Mouse (Mus musculus): ENCODE results near the gene Rab25. TPM values are rescaled to one million over a fixed set of nuclear protein-coding genes. Genes with fewer than 3 reads are reported as not detected.
A peak's percentile ranks its signal among the peaks of the same experiment; 100 is the strongest.
"Not testable (repeated sequence)": the region's sequence is repeated elsewhere in the genome, so short reads cannot be mapped to it uniquely, and the experiment has no call there.

The Rab25 gene
- total RNA-seq, 2 experiments from 2014 or later, result not detected

- no peak for TF ChIP-seq CTCF (IDR thresholded peaks at IDR 0.05)
- H3K4me3 ChIP-seq, result peak overlapping the region; percentile 92
- H3K27ac ChIP-seq, result peak overlapping the region; percentile 75; the same call in 1 of the 2 replicates
- intact Hi-C loops (cut with DNase I), result no loop called here
- no peak for DNase-seq (ENCODE audit: extremely low spot score in 1 of 2, low spot score in 2 of 2)
These were observed 30.7 kb upstream of the Rab25 start for GRCm38 (mm10) chr3:88578498-88579424.

GRCm38 (mm10) chr3:88577846-88578245 lies 29.7 kb upstream of the Rab25 start:
- H3K27ac ChIP-seq; intact Hi-C loops (cut with DNase I); H3K4me3 ChIP-seq; DNase-seq (ENCODE audit: extremely low spot score in 1 of 2, low spot score in 2 of 2): not testable (repeated sequence)

- DNase-seq (ENCODE audit: extremely low spot score in 1 of 2, low spot score in 2 of 2), result no peak
- Histone ChIP-seq H3K27ac (no peak within 1 kb of the TSS), H3K4me3 (no peak within 1 kb of the TSS)
- no peak for TF ChIP-seq CTCF (IDR thresholded peaks at IDR 0.05)
- intact Hi-C loops (cut with DNase I), result no loop called here
These were observed 27.4 kb upstream of the Rab25 start, which contains the start of gene Ssr2 for GRCm38 (mm10) chr3:88575540-88575939. Gene Ssr2 (plus strand): TSS chr3:88575876.

- TF ChIP-seq CTCF (IDR thresholded peaks at IDR 0.05), result no peak
- Histone ChIP-seq H3K4me3 (no peak overlapping the region), H3K27ac (no peak overlapping the region)
- intact Hi-C loops (cut with DNase I), result no loop called here
- no peak for DNase-seq (ENCODE audit: extremely low spot score in 1 of 2, low spot score in 2 of 2)
These were observed 25.7 kb upstream of the Rab25 start for GRCm38 (mm10) chr3:88573810-88574209.

GRCm38 (mm10) chr3:88572835-88573234 lies 24.7 kb upstream of the Rab25 start:
- DNase-seq (ENCODE audit: extremely low spot score in 1 of 2, low spot score in 2 of 2), result no peak

GRCm38 (mm10) chr3:88571856-88572255 lies 23.8 kb upstream of the Rab25 start:
- DNase-seq (ENCODE audit: extremely low spot score in 1 of 2, low spot score in 2 of 2), result no peak
- no peak overlapping the region for H3K27ac ChIP-seq
- intact Hi-C loops (cut with DNase I), result no loop called here
- no peak overlapping the region for H3K4me3 ChIP-seq
- no peak for TF ChIP-seq CTCF (IDR thresholded peaks at IDR 0.05)

More at GRCm38 (mm10) chr3:88572835-88573234, 24.7 kb upstream of the Rab25 start:
- no peak overlapping the region for H3K27ac ChIP-seq
- TF ChIP-seq CTCF (IDR thresholded peaks at IDR 0.05), result no peak
- H3K4me3 ChIP-seq, result no peak overlapping the region
- intact Hi-C loops (cut with DNase I), result no loop called here

- intact Hi-C loops (cut with DNase I), result no loop called here
- no peak for DNase-seq (ENCODE audit: extremely low spot score in 1 of 2, low spot score in 2 of 2)
- TF ChIP-seq CTCF (IDR thresholded peaks at IDR 0.05), result no peak
- H3K27ac ChIP-seq, result no peak overlapping the region
- no peak overlapping the region for H3K4me3 ChIP-seq
These were observed 22.2 kb upstream of the Rab25 start for GRCm38 (mm10) chr3:88570341-88570740.

DNA sequence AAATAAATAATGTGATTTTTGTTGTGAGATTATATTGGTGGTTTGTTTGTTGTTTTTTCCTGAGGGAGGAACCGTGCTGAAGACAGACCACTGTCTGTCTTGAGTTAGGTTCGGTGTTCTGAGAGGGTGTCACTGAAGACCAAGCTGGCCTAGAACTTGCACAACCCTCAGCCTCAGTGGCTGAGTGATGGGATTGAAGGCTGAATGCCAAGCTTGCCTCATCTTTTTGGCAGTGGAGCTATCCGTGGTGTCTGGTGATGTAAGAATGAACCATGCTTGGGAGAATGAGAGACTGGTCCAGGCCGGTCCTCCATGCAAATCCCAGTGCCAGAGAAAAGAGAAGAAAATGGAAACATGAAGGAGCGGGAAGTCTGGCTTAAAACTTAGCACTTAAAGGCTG lies 21.6 kb upstream of the Rab25 start:
- no peak for DNase-seq (ENCODE audit: extremely low spot score in 1 of 2, low spot score in 2 of 2)
- TF ChIP-seq CTCF (IDR thresholded peaks at IDR 0.05), result no peak
- H3K27ac ChIP-seq, result no peak overlapping the region
- no peak overlapping the region for H3K4me3 ChIP-seq
- intact Hi-C loops (cut with DNase I), result no loop called here

GRCm38 (mm10) chr3:88569093-88569492 lies 21.0 kb upstream of the Rab25 start:
- DNase-seq (ENCODE audit: extremely low spot score in 1 of 2, low spot score in 2 of 2), result no peak
- no peak overlapping the region for H3K4me3 ChIP-seq
- H3K27ac ChIP-seq, result no peak overlapping the region
- TF ChIP-seq CTCF (IDR thresholded peaks at IDR 0.05), result no peak
- intact Hi-C loops (cut with DNase I), result no loop called here

- DNase-seq (ENCODE audit: extremely low spot score in 1 of 2, low spot score in 2 of 2), result no peak
- intact Hi-C loops (cut with DNase I), result no loop called here
- Histone ChIP-seq H3K27ac (no peak overlapping the region), H3K4me3 (no peak overlapping the region)
- TF ChIP-seq CTCF (IDR thresholded peaks at IDR 0.05), result no peak
These were observed 20.5 kb upstream of the Rab25 start for GRCm38 (mm10) chr3:88568615-88569014.

DNA sequence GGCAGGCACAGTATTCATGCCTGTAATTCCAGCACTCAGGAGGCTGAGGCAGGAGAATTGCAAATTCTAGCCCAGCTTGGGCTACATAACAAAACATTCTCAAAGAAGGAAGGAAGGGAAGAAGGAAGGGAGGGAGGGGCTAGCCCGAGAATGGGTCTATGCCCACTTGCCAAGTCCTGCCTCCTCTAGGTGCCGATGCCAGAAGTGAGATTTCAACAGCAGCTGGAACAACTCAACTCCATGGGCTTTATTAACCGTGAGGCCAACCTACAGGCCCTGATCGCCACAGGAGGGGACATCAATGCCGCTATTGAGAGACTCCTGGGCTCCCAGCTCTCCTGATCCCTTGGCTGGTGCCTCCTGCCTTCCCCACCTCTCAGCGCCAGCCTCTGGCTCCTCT lies 19.8 kb upstream of the Rab25 start:
- no peak overlapping the region for H3K27ac ChIP-seq
- intact Hi-C loops (cut with DNase I), result no loop called here
- H3K4me3 ChIP-seq, result no peak overlapping the region
- TF ChIP-seq CTCF (IDR thresholded peaks at IDR 0.05), result no peak
- DNase-seq (ENCODE audit: extremely low spot score in 1 of 2, low spot score in 2 of 2), result no peak

DNA sequence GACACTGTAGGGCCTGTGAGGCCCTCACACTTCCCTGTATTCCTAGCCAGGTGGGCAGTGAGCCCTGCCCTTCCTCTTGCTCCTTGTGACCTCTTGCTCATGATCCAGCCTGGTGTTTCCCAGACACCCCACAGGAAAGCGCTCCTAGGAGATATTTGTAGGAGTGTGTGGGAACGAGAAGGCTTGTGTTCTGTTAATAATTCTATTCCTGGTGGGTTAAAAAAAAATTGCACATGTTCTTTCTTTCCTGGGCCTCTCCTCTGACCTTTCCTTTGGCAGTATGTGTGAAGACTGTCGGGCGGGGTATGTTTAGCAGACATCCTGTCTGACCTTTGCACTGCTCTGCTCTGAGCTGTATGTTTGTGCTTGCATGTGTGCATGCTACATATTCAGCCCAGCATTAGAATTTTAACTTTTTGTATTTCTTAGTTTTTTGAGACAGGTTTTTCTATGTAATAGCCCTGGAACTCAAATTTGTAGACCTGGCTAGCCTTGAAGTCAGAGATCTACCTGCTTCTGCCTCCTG lies 18.5 kb upstream of the Rab25 start:
- intact Hi-C loops (cut with DNase I), result no loop called here
- Histone ChIP-seq H3K4me3 (no peak overlapping the region), H3K27ac (no peak overlapping the region)
- no peak for TF ChIP-seq CTCF (IDR thresholded peaks at IDR 0.05)
- DNase-seq (ENCODE audit: extremely low spot score in 1 of 2, low spot score in 2 of 2), result no peak

All from left cerebral cortex, adult 2 months (tissue).